Mouse (Mus musculus) testis, adult 2 months (tissue): ENCODE measurements around the gene Ano10. TPM values are rescaled to one million over a fixed set of nuclear protein-coding genes. Genes with fewer than 3 reads are reported as not detected.

Source experiments
- H3K27ac ChIP-seq: fragments of 200-500 bp; 2 replicates; pipeline ENCODE4 v1.5.1; 2012; ENCODE audit warnings: low read depth, low read length; ENCODE audit not compliant: control insufficient read depth, insufficient read depth
- H3K27me3 ChIP-seq: fragments of 200-500 bp; 2 replicates; pipeline ENCODE4 v1.6.1; 2012; ENCODE audit warnings: mild to moderate bottlenecking, low read length, moderate library complexity; ENCODE audit not compliant: control insufficient read depth, insufficient read depth
- H3K36me3 ChIP-seq: fragments of 200-500 bp; 2 replicates; pipeline ENCODE4 v1.6.1; 2012; ENCODE audit warnings: mild to moderate bottlenecking, low read length; ENCODE audit not compliant: control insufficient read depth, insufficient read depth
- H3K4me1 ChIP-seq: fragments of 200-500 bp; 2 replicates; pipeline ENCODE4 v1.6.1; 2012; ENCODE audit warnings: low read length; ENCODE audit not compliant: control insufficient read depth, insufficient read depth
- H3K4me3 ChIP-seq: fragments of 200-500 bp; 2 replicates; pipeline ENCODE4 v1.5.1; 2012; ENCODE audit warnings: low read depth, mild to moderate bottlenecking, low read length, moderate library complexity, mixed read lengths; ENCODE audit not compliant: control insufficient read depth
- CTCF ChIP-seq: fragments of 200-500 bp; IDR thresholded peaks from 2 replicates; pipeline ENCODE4 v1.5.1; 2012; ENCODE audit warnings: low read depth, mild to moderate bottlenecking, inconsistent platforms, low read length, moderate library complexity; ENCODE audit not compliant: control insufficient read depth, insufficient read depth, insufficient replicate concordance
- POLR2A ChIP-seq: fragments of 200-500 bp; IDR thresholded peaks from 2 replicates; pipeline ENCODE4 v1.6.1; 2012; ENCODE audit warnings: low read depth, mild to moderate bottlenecking, inconsistent platforms, low read length, moderate library complexity; ENCODE audit not compliant: control insufficient read depth
- polyA plus RNA-seq: library from polyadenylated mRNA; depleted of rRNA; stranded (reverse); fragments of >200 nt; gene quantifications from 2 replicates; pipeline ENCODE4 v1.2.3, GENCODE M21; 2012

Gene Ano10
- polyA plus RNA-seq, 1 experiment: 53.8 TPM

- Histone ChIP-seq H3K27ac (no peak overlapping the region), H3K4me3 (no peak overlapping the region), H3K4me1 (no peaks in the 10 kb centered on the region; the same call in 1 of the 2 replicates), H3K36me3 (no peaks in the 10 kb centered on the region), H3K27me3 (no peaks in the 10 kb centered on the region)
- TF ChIP-seq CTCF: no peak
- TF ChIP-seq POLR2A: no peak
These were observed 139.0 kb downstream of the Ano10 start for GRCm38 (mm10) chr9:122155193-122155592.

- Histone ChIP-seq H3K4me3 (no peak overlapping the region), H3K4me1 (no peaks in the 10 kb centered on the region; the same call in 1 of the 2 replicates), H3K36me3 (no peaks in the 10 kb centered on the region), H3K27ac (no peak overlapping the region), H3K27me3 (no peaks in the 10 kb centered on the region)
- TF ChIP-seq CTCF (no peak), POLR2A (no peak)
These were observed 140.8 kb downstream of the Ano10 start for GRCm38 (mm10) chr9:122153436-122153835.

DNA sequence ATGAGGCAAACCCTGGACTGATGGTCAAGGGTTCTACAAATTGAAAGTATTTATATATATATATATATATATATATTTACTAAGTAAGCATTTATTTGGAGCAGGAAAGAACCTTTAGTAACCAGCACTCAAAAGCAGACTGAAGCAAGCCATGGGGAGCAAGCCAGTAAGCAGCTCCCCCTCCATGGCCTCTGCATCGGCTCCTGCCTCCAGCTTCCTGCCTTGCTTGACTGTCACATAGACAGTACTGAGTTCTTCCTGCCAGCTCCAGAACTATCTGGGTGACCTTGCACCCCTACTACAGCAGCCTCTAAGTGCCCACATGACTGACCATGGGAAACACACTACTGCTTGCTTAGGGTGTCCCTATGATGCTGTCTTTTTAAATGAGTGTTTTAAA, 141.7 kb downstream of the Ano10 start:
- no peaks in the 10 kb centered on the region; the same call in 1 of the 2 replicates for H3K4me1 ChIP-seq
- H3K4me3 ChIP-seq: no peak overlapping the region
- H3K27me3 ChIP-seq: no peaks in the 10 kb centered on the region
- no peak overlapping the region for H3K27ac ChIP-seq
- no peaks in the 10 kb centered on the region for H3K36me3 ChIP-seq
- TF ChIP-seq POLR2A (no peak), CTCF (no peak)

DNA sequence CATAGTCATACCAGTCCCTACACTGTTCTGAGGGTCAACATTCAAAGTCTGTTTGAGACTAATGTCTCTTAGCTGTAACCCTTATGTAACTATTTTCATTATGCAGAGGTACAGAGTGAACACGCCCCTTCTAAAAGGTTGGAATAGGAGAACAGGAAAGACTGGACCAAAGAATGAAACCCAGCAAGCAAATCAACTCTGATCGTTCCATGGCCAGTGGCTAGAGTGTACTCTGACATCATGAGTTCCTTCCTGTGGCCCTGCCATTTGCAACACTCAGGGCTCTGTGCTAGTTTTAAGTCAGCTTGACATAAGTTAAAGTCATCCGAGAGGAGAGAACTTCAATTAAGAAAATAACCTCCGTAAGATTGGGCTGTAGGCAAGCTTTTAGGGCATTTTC, 142.2 kb downstream of the Ano10 start:
- no peak overlapping the region for H3K4me3 ChIP-seq
- no peak overlapping the region for H3K27ac ChIP-seq
- TF ChIP-seq POLR2A (no peak), CTCF (no peak)
- H3K27me3 ChIP-seq: no peaks in the 10 kb centered on the region
- H3K36me3 ChIP-seq: no peaks in the 10 kb centered on the region
- H3K4me1 ChIP-seq: no peaks in the 10 kb centered on the region; the same call in 1 of the 2 replicates

DNA sequence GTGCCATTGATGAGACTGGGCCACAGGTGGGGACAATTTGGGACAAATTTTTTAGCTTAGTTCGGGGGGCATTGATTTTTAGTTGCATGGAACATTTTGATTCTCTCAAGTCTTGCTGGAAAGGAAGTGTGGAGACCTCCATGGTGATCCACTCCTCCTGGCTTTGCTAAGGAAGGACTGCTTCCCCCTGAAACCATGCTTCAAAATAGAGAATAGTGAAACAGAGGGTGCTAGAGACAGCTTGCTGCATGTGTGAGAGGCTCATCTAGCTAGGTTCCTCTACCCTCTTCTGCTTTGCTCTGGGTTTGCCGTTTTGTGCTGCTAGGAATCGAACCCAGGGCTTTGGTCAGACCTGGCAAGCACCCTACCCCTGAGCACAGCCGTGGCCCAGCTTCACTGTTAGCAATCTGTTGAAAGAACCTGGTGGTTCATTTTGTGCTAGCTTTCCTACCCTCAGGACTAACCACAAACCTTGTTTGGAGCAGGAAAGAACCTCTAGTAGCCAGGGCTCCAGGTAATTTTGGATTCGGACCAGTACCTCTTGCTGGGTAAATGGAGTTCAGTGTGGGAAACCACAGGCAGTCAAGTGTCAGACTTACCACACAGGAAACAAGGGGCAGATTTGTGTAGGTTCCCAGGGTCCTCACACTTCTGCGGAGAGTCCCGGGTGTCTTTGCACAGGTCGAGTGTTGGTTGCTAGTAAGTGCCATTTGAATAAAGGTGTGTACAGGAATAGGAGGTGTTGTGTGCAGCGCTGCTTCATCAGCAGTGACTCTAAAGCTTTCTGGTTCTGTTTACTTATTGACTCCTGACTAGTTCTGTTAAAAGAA, 144.0 kb downstream of the Ano10 start:
- H3K4me3 ChIP-seq: no peak overlapping the region
- no peak for TF ChIP-seq POLR2A
- TF ChIP-seq CTCF: no peak
- H3K27me3 ChIP-seq: no peaks in the 10 kb centered on the region
- no peak overlapping the region for H3K27ac ChIP-seq
- no peaks in the 10 kb centered on the region; the same call in 1 of the 2 replicates for H3K4me1 ChIP-seq
- H3K36me3 ChIP-seq: no peaks in the 10 kb centered on the region

GRCm38 (mm10) chr9:122148356-122148755, 145.9 kb downstream of the Ano10 start:
- no peak for TF ChIP-seq CTCF
- TF ChIP-seq POLR2A: no peak
- Histone ChIP-seq H3K4me1 (no peaks in the 10 kb centered on the region; the same call in 1 of the 2 replicates), H3K27ac (no peak overlapping the region), H3K27me3 (no peaks in the 10 kb centered on the region), H3K4me3 (no peak overlapping the region), H3K36me3 (no peaks in the 10 kb centered on the region; the same call in 1 of the 2 replicates)

DNA sequence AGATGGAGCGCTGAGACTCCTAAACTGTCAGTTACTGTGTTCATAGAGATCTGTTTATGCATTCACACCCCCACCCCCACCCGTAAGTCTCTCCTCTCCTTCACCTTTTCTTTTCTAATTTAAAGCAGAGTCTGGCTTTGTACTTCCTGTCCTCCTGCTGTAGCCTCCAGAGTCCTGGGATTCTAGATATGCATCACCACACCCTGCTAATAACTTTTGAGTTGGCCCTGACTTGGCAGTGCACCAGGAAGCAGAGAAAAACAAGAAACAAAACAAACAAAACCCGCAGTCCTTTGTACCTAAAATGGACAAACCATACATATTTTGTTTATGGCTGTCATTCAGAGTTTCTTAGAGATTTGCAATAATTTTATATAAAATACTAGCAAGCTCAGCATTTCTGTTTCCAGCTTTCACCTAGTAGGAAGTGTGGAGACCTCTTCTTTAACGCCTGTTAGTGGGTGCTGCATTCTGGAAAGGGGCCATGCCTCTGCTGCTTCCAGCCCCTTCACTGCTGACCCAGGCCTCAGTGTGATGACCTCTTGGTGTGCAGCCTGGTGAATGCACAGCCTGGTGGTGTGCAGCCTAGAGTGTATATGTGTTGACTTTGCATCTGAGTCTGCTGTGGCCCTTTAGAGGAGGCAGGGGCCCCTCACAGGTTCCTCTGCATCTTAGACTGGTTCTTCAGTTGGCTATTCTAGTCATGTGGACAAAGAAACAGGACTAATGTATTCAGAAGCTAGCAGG, 147.9 kb downstream of the Ano10 start:
- Histone ChIP-seq H3K4me1 (no peaks in the 10 kb centered on the region; the same call in 1 of the 2 replicates), H3K4me3 (no peak overlapping the region), H3K36me3 (no peaks in the 10 kb centered on the region; the same call in 1 of the 2 replicates), H3K27me3 (no peaks in the 10 kb centered on the region), H3K27ac (no peak overlapping the region)
- TF ChIP-seq POLR2A (no peak), CTCF (no peak)
